Mouse (Mus musculus): ENCODE results near the gene Fam122a.

- TF ChIP-seq POLR2A (IDR thresholded peaks at IDR 0.05; ENCODE audit: low read depth, low read length) (no peak), CTCF (IDR thresholded peaks at IDR 0.05; ENCODE audit: borderline replicate concordance, insufficient read depth, low read length) (no peak)
Measured at GRCm38 (mm10) chr19:24480916-24481315, 3.8 kb upstream of the Fam122a start.
